Mouse (Mus musculus) testis, adult 10 weeks (tissue): Measurements from ENCODE around the gene Mettl11b. TPM values are rescaled to one million over a fixed set of nuclear protein-coding genes. Genes with fewer than 3 reads are reported as not detected.

Source experiments
- polyA plus RNA-seq: library from polyadenylated mRNA; stranded (reverse); fragments of 350-450 nt; fragmentation: Illumina TruSeq; extraction: RNeasy Lipid Tissue Mini Kit (QIAGEN cat#74804); gene quantifications from one replicate; pipeline ENCODE4 v1.2.3, GENCODE M21; 2014; ENCODE audit warnings: low read depth, low replicate concordance

Gene Mettl11b
- polyA plus RNA-seq, result 0.49 TPM

DNA sequence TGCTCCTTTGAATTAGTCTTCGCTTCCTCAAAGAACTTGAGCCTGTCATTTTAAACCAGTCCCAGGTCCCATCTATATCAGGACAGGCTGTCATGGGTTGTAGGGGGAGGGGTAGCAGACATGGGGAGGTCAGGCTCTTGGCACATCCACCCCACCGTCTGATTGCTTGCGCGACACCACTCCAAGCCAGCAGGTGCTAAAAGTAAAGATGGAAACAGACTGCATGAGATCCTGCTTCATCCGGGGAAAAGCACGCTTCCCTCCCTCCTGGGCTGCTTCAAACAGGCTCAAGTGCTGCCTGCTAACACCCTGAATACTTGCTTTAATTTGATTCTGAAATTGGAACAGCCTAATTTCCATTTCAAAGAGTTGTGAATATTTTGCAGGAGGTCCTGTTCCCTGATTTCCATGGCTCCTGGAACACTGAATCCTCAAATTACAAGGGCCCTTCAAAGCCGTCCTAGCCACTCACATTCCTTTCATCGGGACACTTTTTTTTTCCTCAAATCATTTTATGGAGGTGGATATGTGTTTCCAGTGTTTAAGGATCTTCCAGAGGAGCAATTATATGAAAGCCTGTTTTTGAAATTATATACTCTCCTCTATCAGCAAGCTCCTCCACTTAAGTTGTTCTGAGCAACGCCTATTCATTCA is at the start of gene Mettl11b:
Gene Mettl11b, minus strand, starts transcription at position 127 of the 654 bp plus-strand sequence.

Other genes with a start within 250 kb of the Mettl11b start
- gene Kifap3, start 54.4 kb upstream of the Mettl11b start, polyA plus RNA-seq, result 330 TPM
- gene Scyl3, start 203.9 kb upstream of the Mettl11b start, polyA plus RNA-seq, result 18.0 TPM